Mouse (Mus musculus) liver, postnatal 0 days (tissue): Measurements from ENCODE around the gene 5830473C10Rik.

Experiments
- CTCF ChIP-seq: sonication (generic); IDR thresholded peaks from 2 replicates; pipeline ENCODE4 v1.5.1; 2016; ENCODE audit warnings: antibody characterized with exemption, low read depth
- EP300 ChIP-seq: IDR thresholded peaks from 2 replicates; pipeline ENCODE4 v1.6.1; 2016; ENCODE audit warnings: antibody characterized with exemption, low read depth, mild to moderate bottlenecking

GRCm38 (mm10) chr5:90562880-90563279 is 2.0 kb downstream of the 5830473C10Rik start:
- no peak for TF ChIP-seq CTCF
- no peak for TF ChIP-seq EP300
